ENCODE assay signal across 12 mouse cellular contexts in the genomic region with DNA sequence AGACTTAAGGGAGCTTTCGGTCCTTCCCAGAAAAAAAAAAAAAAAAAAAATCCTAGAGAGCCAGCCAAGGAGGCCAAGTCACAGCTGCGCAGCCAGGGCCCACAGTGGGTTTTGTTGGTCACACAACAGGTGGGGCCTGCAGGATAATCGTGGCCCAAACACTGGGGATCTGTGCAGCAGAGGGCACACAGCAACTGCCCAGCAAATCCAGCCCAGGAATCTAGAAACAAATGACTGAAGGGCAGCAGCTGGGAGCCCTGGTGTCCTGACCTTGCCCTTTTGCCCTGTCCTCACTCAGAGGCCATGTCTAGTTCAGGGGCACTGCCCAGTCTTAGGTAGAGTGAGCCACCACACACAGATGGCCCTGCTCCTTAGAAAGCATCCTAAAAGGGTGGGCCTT. TPM values are rescaled to one million over a fixed set of nuclear protein-coding genes. Genes with fewer than 3 reads are reported as not detected.
A peak's percentile ranks its signal among the peaks of the same experiment; 100 is the strongest.
DNase-seq lines count a peak whose midpoint lies in the region; ATAC-seq and TF ChIP-seq lines count a peak whose summit lies in the region.
"Had no signal": no experiment of that assay in that cellular context is flagged by ENCODE, and none has a peak within 500 bp of the region (broad histone marks: within the 10 kb centered on the region; RNA-seq: fewer than 3 reads in every experiment).

No protein-coding gene starts in this region.

- peaks cover 9% of the 10 kb centered on the region; the same call in 1 of the 2 replicates for H3K36me3 ChIP-seq in intestine, embryonic 16.5 days (ENCODE audit: control insufficient read depth, insufficient read depth, low read length)
- peaks cover 38% of the 10 kb centered on the region for H3K36me3 ChIP-seq in intestine, postnatal 0 days (ENCODE audit: control insufficient read depth, insufficient read depth)
- peaks cover 10% of the 10 kb centered on the region for H3K36me3 ChIP-seq in C2C12 (ENCODE audit: control insufficient read depth, insufficient read depth)
- H3K36me3 ChIP-seq in limb, embryonic 13.5 days = peaks cover 48% of the 10 kb centered on the region

- H3K9ac ChIP-seq in intestine, embryonic 16.5 days (ENCODE audit: low read depth, low read length) = 0 out of 2 replicates have a peak overlapping the region, but pooled peaks have one; percentile 17
- H3K9ac ChIP-seq in intestine, postnatal 0 days (ENCODE audit: low read depth, low read length) = no peak overlapping the region
- H3K9ac ChIP-seq in limb, embryonic 13.5 days = no peak overlapping the region
- H3K9ac ChIP-seq: midbrain, embryonic 12.5 days had no signal

- peaks cover 56% of the 10 kb centered on the region for H3K79me3 ChIP-seq in C2C12 (ENCODE audit: low read depth)

- no peak for TF ChIP-seq CTCF in gastrocnemius, adult 2 months (IDR thresholded peaks at IDR 0.05)
- no peak for TF ChIP-seq CTCF in intestine, postnatal 0 days (IDR thresholded peaks at IDR 0.05; ENCODE audit: low read depth)
- no peak for TF ChIP-seq CTCF in C2C12 (IDR thresholded peaks at IDR 0.05; ENCODE audit: control insufficient read depth, insufficient read depth, insufficient read length)

- H3K9me3 ChIP-seq in intestine, embryonic 16.5 days (ENCODE audit: control insufficient read depth, low read length) = no peaks in the 10 kb centered on the region
- H3K9me3 ChIP-seq in intestine, postnatal 0 days (ENCODE audit: control insufficient read depth) = no peaks in the 10 kb centered on the region
- H3K9me3 ChIP-seq in limb, embryonic 13.5 days = no peaks in the 10 kb centered on the region
- H3K9me3 ChIP-seq: midbrain, embryonic 12.5 days had no signal

- intact Hi-C loops in gastrocnemius, adult 2 months (cut with DNase I) = no loop called here

- WGBS in intestine, embryonic 16.5 days = 85% methylated on average over 3 of the region's 3 CpGs
- 77% methylated on average over 3 of the region's 3 CpGs for WGBS in intestine, postnatal 0 days
- WGBS in limb, embryonic 13.5 days = 80% methylated on average over 3 of the region's 3 CpGs

- no peak overlapping the region for H3K4me3 ChIP-seq in gastrocnemius, adult 2 months
- H3K4me3 ChIP-seq in intestine, embryonic 16.5 days (ENCODE audit: low read length) = no peak overlapping the region
- no peak overlapping the region for H3K4me3 ChIP-seq in intestine, postnatal 0 days (ENCODE audit: low read depth, low read length)
- no peak overlapping the region for H3K4me3 ChIP-seq in C2C12 (ENCODE audit: insufficient read depth, poor library complexity, severe bottlenecking)
- no peak overlapping the region for H3K4me3 ChIP-seq in limb, embryonic 13.5 days
- H3K4me3 ChIP-seq: midbrain, embryonic 12.5 days had no signal

- no peak overlapping the region for H3ac ChIP-seq in C2C12 (ENCODE audit: control insufficient read depth, insufficient read length, low read depth)

- peaks cover 67% of the 10 kb centered on the region for H3K79me2 ChIP-seq in C2C12 (ENCODE audit: control insufficient read depth, insufficient read depth)

- H3K27ac ChIP-seq in gastrocnemius, adult 2 months = peak overlapping the region; percentile 57
- H3K27ac ChIP-seq in intestine, embryonic 16.5 days (ENCODE audit: low read length) = no peak overlapping the region; the same call in 1 of the 2 replicates
- H3K27ac ChIP-seq in intestine, postnatal 0 days (ENCODE audit: low read depth, low read length) = no peak overlapping the region
- H3K27ac ChIP-seq in limb, embryonic 13.5 days = peak overlapping the region; percentile 48; the same call in 1 of the 2 replicates
- H3K27ac ChIP-seq: midbrain, embryonic 12.5 days had no signal

- no peak for ATAC-seq in intestine, embryonic 16.5 days
- ATAC-seq in intestine, postnatal 0 days = no peak
- ATAC-seq in limb, embryonic 13.5 days (ENCODE audit: low FRiP score, low read depth) = no peak

- H3K4me2 ChIP-seq in intestine, embryonic 16.5 days (ENCODE audit: low read depth, low read length) = no peak overlapping the region
- H3K4me2 ChIP-seq in intestine, postnatal 0 days (replicated peaks; ENCODE audit: low read depth) = no peak overlapping the region
- no peak overlapping the region for H3K4me2 ChIP-seq in limb, embryonic 13.5 days (replicated peaks)

- peak; percentile 19 for DNase-seq in gastrocnemius, adult 2 months
- no peak for DNase-seq in gastrocnemius, postnatal 4 days (ENCODE audit: low spot score in 2 of 2)
- DNase-seq in embryo, embryonic 9.5 days (ENCODE audit: extremely low spot score) = no peak
- DNase-seq: adrenal gland, adult 8-10 months; left cerebral cortex, postnatal 4 days; thymus, postnatal 25 days had no signal

- no peaks in the 10 kb centered on the region for H3K27me3 ChIP-seq in intestine, embryonic 16.5 days (replicated peaks; ENCODE audit: control insufficient read depth, insufficient read depth, low read length)
- no peaks in the 10 kb centered on the region for H3K27me3 ChIP-seq in intestine, postnatal 0 days (replicated peaks; ENCODE audit: control insufficient read depth, insufficient read depth, low read length)
- H3K27me3 ChIP-seq in C2C12 (ENCODE audit: control insufficient read depth, insufficient read depth, insufficient read length) = no peaks in the 10 kb centered on the region
- H3K27me3 ChIP-seq in limb, embryonic 13.5 days = no peaks in the 10 kb centered on the region
- H3K27me3 ChIP-seq: CH12.LX; midbrain, embryonic 12.5 days had no signal

- H3K4me1 ChIP-seq in intestine, embryonic 16.5 days (ENCODE audit: control insufficient read depth, insufficient read depth, low read length) = peaks cover 46% of the 10 kb centered on the region
- H3K4me1 ChIP-seq in intestine, postnatal 0 days (replicated peaks; ENCODE audit: control insufficient read depth, insufficient read depth, low read length) = peaks cover 11% of the 10 kb centered on the region; the same call in 1 of the 2 replicates
- peaks cover 45% of the 10 kb centered on the region for H3K4me1 ChIP-seq in limb, embryonic 13.5 days

TF ChIP-seq in C2C12, 6 proteins besides CTCF, POLR2A, EP300 and RAD21:
- no peak for TF ChIP-seq MYOG (IDR thresholded peaks at IDR 0.05; ENCODE audit: control insufficient read depth, extremely low read depth, insufficient read length)
- peak; percentile 6 for TF ChIP-seq MYOD1 (IDR thresholded peaks at IDR 0.05; ENCODE audit: control insufficient read depth, insufficient read length, low read depth)
- TF ChIP-seq MAX (IDR thresholded peaks at IDR 0.05) = no peak
- no peak for TF ChIP-seq CEBPB (IDR thresholded peaks at IDR 0.05; ENCODE audit: low read depth)

RNA-seq across cellular contexts. Expression of gene Tmem201, which starts 5.5 kb away (rescaled TPM):
- 10 to 100 TPM; 37.2 to 51.0 TPM for total RNA-seq in gastrocnemius, adult 2 months (2021)
- total RNA-seq in gastrocnemius, postnatal 4 days (2021) = 10 to 100 TPM; 60.5 to 67.7 TPM
- polyA plus RNA-seq in intestine, embryonic 16.5 days (2015; fragmentation: Nextera tagmentation; extraction: Ambion mirVana) = 21.2 and 22.8 TPM in 2 replicates
- 8.7 and 9.6 TPM in 2 replicates for polyA plus RNA-seq in intestine, postnatal 0 days (2015; fragmentation: Nextera tagmentation; extraction: Ambion mirVana)
- 27.7 TPM for polyA plus RNA-seq in C2C12 (2012; fragmentation: generic; extraction: Trizol)
- polyA plus RNA-seq in limb, embryonic 13.5 days (2015; fragmentation: Nextera tagmentation; extraction: Ambion mirVana) = 34.7 and 36.2 TPM in 2 replicates

RNA-seq across cellular contexts. Expression of gene Pik3cd, which starts 29.9 kb away (rescaled TPM):
- total RNA-seq in gastrocnemius, adult 2 months (2021) = 1 to 10 TPM; 8.9 to 9.1 TPM
- total RNA-seq in gastrocnemius, postnatal 4 days (2021) = 10 to 100 TPM in 1 of 2 experiments, 1 to 10 TPM in 1; 8.7 to 11.7 TPM
- 4.8 and 5.2 TPM in 2 replicates for polyA plus RNA-seq in intestine, embryonic 16.5 days (2015; fragmentation: Nextera tagmentation; extraction: Ambion mirVana)
- 2.5 TPM in 2 replicates for polyA plus RNA-seq in intestine, postnatal 0 days (2015; fragmentation: Nextera tagmentation; extraction: Ambion mirVana)
- polyA plus RNA-seq in C2C12 (2012; fragmentation: generic; extraction: Trizol) = 1.5 TPM
- polyA plus RNA-seq in limb, embryonic 13.5 days (2015; fragmentation: Nextera tagmentation; extraction: Ambion mirVana) = 4.7 and 5.0 TPM in 2 replicates

RNA-seq across cellular contexts. Expression of gene Slc25a33, which starts 41.8 kb away (rescaled TPM):
- total RNA-seq in gastrocnemius, adult 2 months (2021) = 10 to 100 TPM; 11.3 to 11.7 TPM
- total RNA-seq in gastrocnemius, postnatal 4 days (2021) = 1 to 10 TPM; 5.8 to 9.0 TPM
- 6.8 and 9.1 TPM in 2 replicates for polyA plus RNA-seq in intestine, embryonic 16.5 days (2015; fragmentation: Nextera tagmentation; extraction: Ambion mirVana)
- polyA plus RNA-seq in intestine, postnatal 0 days (2015; fragmentation: Nextera tagmentation; extraction: Ambion mirVana) = 8.3 and 8.4 TPM in 2 replicates
- polyA plus RNA-seq in C2C12 (2012; fragmentation: generic; extraction: Trizol) = 10.2 TPM
- 14.4 and 15.5 TPM in 2 replicates for polyA plus RNA-seq in limb, embryonic 13.5 days (2015; fragmentation: Nextera tagmentation; extraction: Ambion mirVana)

Comparison
In these comparisons a context has a peak if more than half of its experiments do, and no peak if none do; other contexts are left out.
1. H3K27ac ChIP-seq: peak in gastrocnemius, adult 2 months (single experiment) and limb, embryonic 13.5 days (single experiment); none in intestine, embryonic 16.5 days (single experiment) and intestine, postnatal 0 days (single experiment).